Mouse (Mus musculus) embryonic fibroblast, embryonic 13.5 days (primary cell): ENCODE results near the gene Csmd2. TPM values are rescaled to one million over a fixed set of nuclear protein-coding genes. Genes with fewer than 3 reads are reported as not detected.
"Not testable (repeated sequence)": the region's sequence is repeated elsewhere in the genome, so short reads cannot be mapped to it uniquely, and the experiment has no call there.

ENCODE experiments used
- H3K27ac ChIP-seq: 2 replicates; pipeline ENCODE4 v1.5.1; 2012; ENCODE audit warnings: low read length, control low read depth, inconsistent platforms; ENCODE audit not compliant: insufficient read depth
- H3K4me1 ChIP-seq: 2 replicates; pipeline ENCODE4 v1.6.1; 2011; ENCODE audit warnings: low read length; ENCODE audit not compliant: control insufficient read depth, insufficient read depth
- H3K4me3 ChIP-seq: 2 replicates; pipeline ENCODE4 v1.5.1; 2011; ENCODE audit warnings: mild to moderate bottlenecking, control low read depth, low read length; ENCODE audit not compliant: insufficient read depth
- CTCF ChIP-seq: IDR thresholded peaks from 2 replicates; pipeline ENCODE4 v1.5.1; 2011; ENCODE audit warnings: mild to moderate bottlenecking, control low read depth, low read length, moderate library complexity, borderline replicate concordance; ENCODE audit not compliant: insufficient read depth
- POLR2A ChIP-seq: IDR thresholded peaks from 2 replicates; pipeline ENCODE4 v1.6.1; 2011; ENCODE audit warnings: low read depth, mild to moderate bottlenecking, control low read depth, low read length, moderate library complexity
- polyA plus RNA-seq: library from polyadenylated mRNA; stranded (reverse); fragments of >200 nt; gene quantifications from 2 replicates; pipeline ENCODE4 v1.2.4, GENCODE M21; 2011; ENCODE audit warnings: low read depth; ENCODE audit not compliant: missing spikeins, insufficient read length

Gene Csmd2
- polyA plus RNA-seq, 1 experiment, result 0.33 TPM

DNA sequence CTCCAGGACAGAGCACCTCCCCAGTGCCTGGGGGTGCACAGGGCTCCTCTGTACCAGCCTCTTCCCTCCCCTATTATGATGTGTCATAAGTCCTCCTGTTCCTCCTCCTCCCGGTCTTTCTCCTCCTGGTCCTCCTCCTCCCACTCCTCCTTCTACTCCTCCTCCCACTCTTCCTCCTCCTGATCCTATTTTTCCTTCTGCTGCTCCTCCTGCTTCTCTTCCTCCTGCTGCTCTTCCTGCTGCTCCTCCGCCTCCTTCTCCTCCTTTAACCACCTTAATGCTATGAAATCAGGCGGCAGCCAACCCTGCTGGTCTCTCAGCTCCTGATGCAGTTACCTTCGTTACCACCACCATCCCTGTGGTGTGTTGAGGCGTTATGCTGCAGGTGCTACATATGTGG lies 522.2 kb downstream of the Csmd2 start:
- no peak overlapping the region for H3K27ac ChIP-seq
- no peak overlapping the region for H3K4me3 ChIP-seq
- no peaks in the 10 kb centered on the region for H3K4me1 ChIP-seq
- TF ChIP-seq POLR2A, result no peak
- TF ChIP-seq CTCF, result no peak

- Histone ChIP-seq H3K27ac (no peak overlapping the region), H3K4me3 (no peak overlapping the region), H3K4me1 (no peaks in the 10 kb centered on the region)
- no peak for TF ChIP-seq POLR2A
- no peak for TF ChIP-seq CTCF
These were observed 526.8 kb downstream of the Csmd2 start for GRCm38 (mm10) chr4:128514496-128514895.

DNA sequence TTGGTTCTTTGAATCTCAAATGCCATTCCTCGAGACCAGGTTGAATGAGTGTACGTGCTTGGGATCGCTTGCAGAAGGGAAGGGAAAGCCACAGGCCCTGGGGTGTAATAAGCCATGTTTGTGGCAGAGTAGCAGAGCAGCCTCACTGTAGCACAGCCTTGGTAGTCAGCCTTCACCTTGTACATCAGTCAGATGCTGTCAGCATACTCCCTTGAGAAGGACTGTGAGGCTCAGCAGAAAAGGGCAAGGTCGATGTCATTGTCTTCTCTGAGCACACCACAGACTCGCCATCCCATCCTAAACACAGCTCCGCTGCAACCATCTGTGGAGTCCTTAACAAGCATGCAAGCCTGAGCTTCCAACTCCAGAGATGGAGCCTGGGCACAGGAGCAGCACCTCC lies 533.6 kb downstream of the Csmd2 start:
- TF ChIP-seq CTCF (no peak), POLR2A (no peak)
- no peak overlapping the region for H3K27ac ChIP-seq
- H3K4me3 ChIP-seq, result no peak overlapping the region
- H3K4me1 ChIP-seq, result no peaks in the 10 kb centered on the region

GRCm38 (mm10) chr4:128543378-128543777 lies 555.7 kb downstream of the Csmd2 start:
- H3K27ac ChIP-seq, result no peak overlapping the region
- no peak overlapping the region for H3K4me3 ChIP-seq
- H3K4me1 ChIP-seq, result no peaks in the 10 kb centered on the region
- no peak for TF ChIP-seq CTCF
- no peak for TF ChIP-seq POLR2A

DNA sequence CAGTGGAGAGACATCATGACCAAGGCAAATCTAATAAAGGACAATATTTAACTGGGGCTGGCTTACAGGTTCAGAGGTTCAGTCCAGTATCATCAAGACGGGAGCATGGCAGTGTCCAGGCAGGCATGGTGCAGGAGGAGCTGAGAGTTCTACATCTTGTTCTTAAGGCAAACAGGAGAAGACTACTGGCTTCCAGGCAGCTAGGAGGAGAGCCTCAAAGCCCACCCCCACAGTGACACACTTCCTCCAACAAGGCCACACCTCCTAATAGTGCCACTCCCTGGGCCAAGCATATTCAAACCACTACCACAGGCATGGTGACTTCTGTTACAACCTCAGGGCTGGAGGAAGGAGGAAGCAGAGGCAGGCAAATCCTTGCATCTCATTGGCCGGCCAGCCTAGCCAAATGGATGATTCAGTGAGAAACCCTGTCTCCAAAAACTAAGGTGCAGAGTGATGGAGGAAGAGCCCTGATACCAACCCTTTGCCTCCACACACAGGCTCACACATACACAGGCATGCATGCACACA lies 556.4 kb downstream of the Csmd2 start:
- not testable (repeated sequence) for H3K4me3 ChIP-seq, H3K4me1 ChIP-seq, H3K27ac ChIP-seq

- Histone ChIP-seq H3K4me1 (no peaks in the 10 kb centered on the region), H3K4me3 (no peak overlapping the region), H3K27ac (no peak overlapping the region)
- TF ChIP-seq POLR2A (no peak), CTCF (no peak)
These were observed 563.1 kb downstream of the Csmd2 start for GRCm38 (mm10) chr4:128550756-128551155.

DNA sequence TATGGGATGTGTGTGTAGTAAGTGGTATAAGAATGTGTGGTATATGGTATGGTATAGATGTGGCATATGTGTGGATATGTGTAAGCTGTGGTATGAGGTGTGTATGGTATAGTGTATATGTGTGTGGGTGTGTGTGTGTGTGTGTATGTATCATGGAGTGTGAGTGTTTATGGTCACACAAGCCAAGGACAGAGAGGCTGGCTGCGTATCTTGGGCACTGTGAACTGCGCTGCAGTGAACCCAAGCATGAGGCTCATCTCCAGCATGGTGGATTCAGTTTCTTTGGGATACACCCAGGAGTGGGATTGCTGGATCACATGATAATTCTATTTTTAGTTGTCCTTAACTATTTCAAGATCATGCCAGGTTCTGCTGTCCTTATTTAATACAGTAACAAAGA lies 566.5 kb downstream of the Csmd2 start:
- TF ChIP-seq CTCF, result no peak
- TF ChIP-seq POLR2A, result no peak
- no peaks in the 10 kb centered on the region for H3K4me1 ChIP-seq
- no peak overlapping the region for H3K4me3 ChIP-seq
- H3K27ac ChIP-seq, result no peak overlapping the region

DNA sequence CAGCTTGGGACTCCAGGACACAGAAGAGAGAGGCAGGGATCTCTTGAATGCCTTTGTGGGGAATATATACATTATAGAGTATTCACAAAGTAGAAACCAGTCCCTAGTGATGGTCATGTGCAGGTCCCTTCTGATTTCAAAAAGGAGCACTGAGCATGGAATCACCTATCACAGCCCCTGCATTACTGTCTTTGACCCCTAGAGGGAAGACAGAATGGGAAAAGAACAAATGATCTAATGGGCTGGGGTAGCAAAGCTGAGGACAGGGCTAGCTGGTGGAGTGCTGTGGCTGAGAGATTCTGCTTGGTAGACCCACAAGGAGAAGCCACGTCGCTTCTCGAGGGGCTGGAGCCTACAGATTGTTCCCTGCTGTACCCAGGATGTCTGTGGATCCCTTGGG lies 572.7 kb downstream of the Csmd2 start:
- TF ChIP-seq CTCF, result no peak
- no peak for TF ChIP-seq POLR2A
- no peak overlapping the region for H3K4me3 ChIP-seq
- no peaks in the 10 kb centered on the region for H3K4me1 ChIP-seq
- no peak overlapping the region for H3K27ac ChIP-seq

DNA sequence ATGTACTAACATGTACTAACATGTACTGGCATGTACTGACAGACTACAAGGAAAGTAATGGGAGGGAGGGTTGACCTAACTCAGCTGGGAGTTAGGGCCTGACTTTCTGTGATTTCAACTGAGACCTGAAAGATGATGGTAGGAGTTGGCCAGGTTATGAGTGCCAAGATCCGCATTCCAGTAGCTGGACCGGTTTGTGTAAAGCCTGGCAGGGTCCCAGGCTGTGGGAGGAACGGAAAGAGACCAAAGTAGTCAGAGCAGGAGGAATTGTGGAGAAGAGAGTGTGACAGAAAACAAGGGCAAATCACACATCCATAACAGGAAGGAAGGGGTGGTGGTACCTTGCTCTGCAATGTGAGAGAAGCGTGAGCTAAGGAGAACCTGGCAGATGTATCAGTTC lies 588.2 kb downstream of the Csmd2 start:
- TF ChIP-seq POLR2A (no peak), CTCF (no peak)
- Histone ChIP-seq H3K4me3 (no peak overlapping the region), H3K27ac (no peak overlapping the region), H3K4me1 (no peaks in the 10 kb centered on the region)

DNA sequence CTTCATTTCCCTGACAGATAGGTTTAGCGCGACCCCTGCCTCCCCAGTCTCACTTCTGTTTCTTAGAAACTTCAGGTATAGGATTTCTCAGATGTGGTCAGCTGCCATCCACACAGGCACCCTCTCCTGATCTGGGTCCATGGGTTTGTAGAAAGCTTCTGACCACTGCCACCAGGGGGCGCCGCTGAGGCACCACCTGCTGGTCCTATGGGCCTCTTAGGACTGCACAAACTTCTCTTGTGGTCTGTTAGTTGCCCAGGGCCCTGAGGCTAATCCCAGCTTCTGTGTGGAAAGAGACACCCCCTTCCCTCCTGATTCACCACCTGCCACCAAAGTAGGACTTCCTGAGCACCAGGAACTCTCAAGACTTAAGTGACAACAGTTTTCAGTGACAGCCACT lies 591.5 kb downstream of the Csmd2 start:
- Histone ChIP-seq H3K27ac (no peak overlapping the region), H3K4me1 (no peaks in the 10 kb centered on the region), H3K4me3 (no peak overlapping the region)
- TF ChIP-seq CTCF, result no peak
- TF ChIP-seq POLR2A, result no peak

DNA sequence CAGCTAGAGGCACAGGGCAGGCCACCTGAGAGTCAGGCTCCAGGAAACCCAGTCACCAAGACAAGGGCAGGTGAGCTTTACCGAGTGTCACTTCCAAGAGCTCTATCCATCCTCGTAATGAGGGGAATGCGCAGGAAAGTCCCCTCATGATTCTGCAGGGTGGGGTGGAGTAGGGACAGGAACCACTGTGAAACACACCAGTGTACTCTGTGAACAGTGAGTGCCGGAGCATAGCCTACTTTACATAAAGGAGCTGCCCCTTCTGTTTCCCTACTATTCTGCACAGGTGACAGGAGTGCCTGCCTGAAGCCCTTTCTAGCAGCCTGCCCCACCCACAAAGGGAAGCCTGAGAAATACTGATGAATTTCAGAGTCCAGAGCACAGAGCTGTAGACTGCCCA lies 605.6 kb downstream of the Csmd2 start:
- H3K4me1 ChIP-seq, result no peaks in the 10 kb centered on the region
- TF ChIP-seq POLR2A (no peak), CTCF (no peak)
- no peak overlapping the region for H3K27ac ChIP-seq
- H3K4me3 ChIP-seq, result no peak overlapping the region
